8 mouse cellular contexts compared by ENCODE assay signal in the genomic region with DNA sequence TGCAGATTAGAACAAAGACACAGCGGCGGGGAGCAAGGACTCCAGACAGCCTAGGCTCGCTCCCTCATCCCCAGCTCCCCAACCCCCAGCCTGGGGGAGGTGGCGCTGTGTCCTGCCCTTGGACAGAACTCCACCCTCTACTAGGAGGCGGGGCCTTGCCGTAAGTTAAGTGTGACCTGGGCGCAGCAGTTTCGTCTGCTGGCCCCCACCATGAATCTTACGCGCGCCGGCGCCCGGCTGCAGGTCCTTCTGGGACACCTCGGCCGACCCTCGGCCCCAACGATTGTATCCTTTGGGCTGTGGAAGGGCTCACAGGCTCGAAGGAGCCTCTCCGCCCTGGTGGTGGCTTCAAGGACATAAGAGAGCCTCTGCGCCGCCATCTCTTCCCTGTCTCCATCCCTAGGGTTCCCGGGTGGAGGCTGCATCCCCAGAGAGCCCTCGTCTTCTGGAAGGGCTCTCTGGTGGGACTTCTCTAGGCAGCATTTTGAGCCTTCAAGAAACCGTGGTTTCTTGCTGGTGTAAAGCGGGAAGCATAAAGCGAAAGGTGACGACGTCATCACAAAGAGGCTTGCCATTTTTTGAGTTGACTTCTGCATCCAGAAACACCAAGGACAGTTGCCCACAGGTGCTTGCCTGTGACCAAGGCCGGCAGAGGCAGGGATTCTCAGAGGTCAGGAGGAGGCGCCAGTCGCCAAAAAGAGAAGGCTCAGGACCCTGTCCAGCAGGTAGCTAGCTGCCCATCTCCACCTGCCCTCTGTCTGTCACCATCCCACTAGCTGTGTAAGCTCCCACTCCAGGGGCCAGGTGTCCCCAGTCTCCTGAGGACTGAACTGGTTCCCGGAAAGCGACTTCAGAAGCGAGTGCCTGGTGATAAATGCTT. TPM values are rescaled to one million over a fixed set of nuclear protein-coding genes. Genes with fewer than 3 reads are reported as not detected.
A peak's percentile ranks its signal among the peaks of the same experiment; 100 is the strongest.
DNase-seq lines count a peak whose midpoint lies in the region; ATAC-seq and TF ChIP-seq lines count a peak whose summit lies in the region.

A gene (plus strand): TSS at position 160 of the 880 bp plus-strand sequence.

- H3K79me2 ChIP-seq in C2C12 (ENCODE audit: control insufficient read depth, insufficient read depth) = no peaks in the 10 kb centered on the region

- no peaks in the 10 kb centered on the region for H3K79me3 ChIP-seq in C2C12 (ENCODE audit: low read depth)

- H3K36me3 ChIP-seq in C2C12 (ENCODE audit: control insufficient read depth, insufficient read depth) = no peaks in the 10 kb centered on the region
- peaks cover 9% of the 10 kb centered on the region for H3K36me3 ChIP-seq in heart, embryonic 12.5 days
- H3K36me3 ChIP-seq in kidney, embryonic 16.5 days (ENCODE audit: insufficient read depth, low read length) = no peaks in the 10 kb centered on the region

- ATAC-seq in erythroid progenitor cell, adult 5-6 weeks (replicated peaks; ENCODE audit: low FRiP score, poor library complexity, severe bottlenecking) = peak; percentile 96
- peak; percentile 96 for ATAC-seq in heart, embryonic 12.5 days (ENCODE audit: insufficient number of reproducible peaks, low FRiP score)
- peak; percentile 98 for ATAC-seq in kidney, embryonic 16.5 days (ENCODE audit: low FRiP score, low TSS enrichment)

- no peaks in the 10 kb centered on the region for H3K27me3 ChIP-seq in C2C12 (ENCODE audit: control insufficient read depth, insufficient read depth, insufficient read length)
- no peaks in the 10 kb centered on the region for H3K27me3 ChIP-seq in heart, embryonic 12.5 days (replicated peaks)
- H3K27me3 ChIP-seq in kidney, embryonic 16.5 days (ENCODE audit: insufficient read depth, low read length) = no peaks in the 10 kb centered on the region

- peaks cover 3% of the 10 kb centered on the region; the same call in 1 of the 2 replicates for H3K4me1 ChIP-seq in brown adipose tissue, adult 24 weeks (ENCODE audit: control insufficient read depth, insufficient read depth, insufficient read length, low read length)
- peaks cover 5% of the 10 kb centered on the region for H3K4me1 ChIP-seq in heart, embryonic 12.5 days (replicated peaks)
- peaks cover 20% of the 10 kb centered on the region for H3K4me1 ChIP-seq in kidney, embryonic 16.5 days (ENCODE audit: insufficient read depth, low read length)

- peak within 1 kb of the TSS; percentile 94 for H3K27ac ChIP-seq in brown adipose tissue, adult 24 weeks (replicated peaks; ENCODE audit: low read depth, low read length)
- peak within 1 kb of the TSS; percentile 83 for H3K27ac ChIP-seq in heart, embryonic 12.5 days (ENCODE audit: poor library complexity, severe bottlenecking)
- H3K27ac ChIP-seq in kidney, embryonic 16.5 days (ENCODE audit: low read length) = peak within 1 kb of the TSS; percentile 80

- peak within 1 kb of the TSS; percentile 57 for H3ac ChIP-seq in C2C12 (ENCODE audit: control insufficient read depth, insufficient read length, low read depth)

- 6% methylated on average over 35 of the region's 35 CpGs for WGBS in heart, embryonic 12.5 days
- WGBS in kidney, embryonic 16.5 days = 8% methylated on average over 35 of the region's 35 CpGs

- H3K4me3 ChIP-seq in C2C12 (ENCODE audit: insufficient read depth, poor library complexity, severe bottlenecking) = peak within 1 kb of the TSS; percentile 48
- H3K4me3 ChIP-seq in brown adipose tissue, adult 24 weeks (ENCODE audit: insufficient read depth, low read depth, low read length) = peak within 1 kb of the TSS; percentile 96
- H3K4me3 ChIP-seq in heart, embryonic 12.5 days = peak within 1 kb of the TSS; percentile 64
- peak within 1 kb of the TSS; percentile 68 for H3K4me3 ChIP-seq in kidney, embryonic 16.5 days (ENCODE audit: low read length)

- peak; percentile 11 for TF ChIP-seq CTCF in C2C12 (IDR thresholded peaks at IDR 0.05; ENCODE audit: control insufficient read depth, insufficient read depth, insufficient read length)

- peak within 1 kb of the TSS; percentile 73 for H3K9ac ChIP-seq in heart, embryonic 12.5 days
- H3K9ac ChIP-seq in kidney, embryonic 16.5 days (replicated peaks; ENCODE audit: low read length) = peak within 1 kb of the TSS; percentile 88

- H3K9me3 ChIP-seq in heart, embryonic 12.5 days (replicated peaks) = no peaks in the 10 kb centered on the region
- no peaks in the 10 kb centered on the region for H3K9me3 ChIP-seq in kidney, embryonic 16.5 days (ENCODE audit: low read length)

- peak; percentile 89 for DNase-seq in liver
- peak; percentile 23 to 66 for DNase-seq in monocyte, adult 2 months (ENCODE audit: low read depth in 1 of 2, low spot score in 2 of 2)
- peak; percentile 66 to 70 for DNase-seq in spleen, postnatal 14 days (ENCODE audit: low spot score in 2 of 2)

- peak within 1 kb of the TSS; percentile 74 for H3K4me2 ChIP-seq in heart, embryonic 12.5 days
- H3K4me2 ChIP-seq in kidney, embryonic 16.5 days (replicated peaks; ENCODE audit: low read depth, low read length) = peak within 1 kb of the TSS; percentile 88

TF ChIP-seq in C2C12, 6 proteins besides CTCF, POLR2A, EP300 and RAD21:
- TF ChIP-seq MYOG (IDR thresholded peaks at IDR 0.05; ENCODE audit: control insufficient read depth, extremely low read depth, insufficient read length) (no peak), CEBPB (IDR thresholded peaks at IDR 0.05; ENCODE audit: low read depth) (no peak), USF1 (IDR thresholded peaks at IDR 0.05; ENCODE audit: low read depth) (no peak), MYOD1 (IDR thresholded peaks at IDR 0.05; ENCODE audit: control insufficient read depth, insufficient read length, low read depth) (no peak), MAX (IDR thresholded peaks at IDR 0.05) (no peak), FOSL1 (IDR thresholded peaks at IDR 0.05; ENCODE audit: insufficient read depth, low read length, poor library complexity, severe bottlenecking) (no peak)

RNA-seq across cellular contexts. Expression of the gene that starts here (rescaled TPM):
- 5.9 TPM for polyA plus RNA-seq in C2C12 (2012; fragmentation: generic; extraction: Trizol)
- polyA plus RNA-seq in brown adipose tissue, adult 24 weeks (2012; ENCODE audit: insufficient read depth, insufficient read length, missing spikeins) = 975 and 1,033 TPM in 2 replicates
- 20.5 and 29.2 TPM in 2 replicates for total RNA-seq in erythroid progenitor cell, adult 5-6 weeks (2015; ENCODE audit: low replicate concordance)
- 12.1 and 13.2 TPM in 2 replicates for total RNA-seq in erythroid progenitor cell, adult 5-6 weeks (2017; ENCODE audit: low replicate concordance)
- 132 and 140 TPM in 2 replicates for polyA plus RNA-seq in heart, embryonic 12.5 days (2016; fragmentation: Nextera tagmentation; extraction: Ambion mirVana)
- polyA plus RNA-seq in kidney, embryonic 16.5 days (2015; fragmentation: Nextera tagmentation; extraction: Ambion mirVana) = 69.7 and 71.7 TPM in 2 replicates

Comparison
In these comparisons a context has a peak if more than half of its experiments do, and no peak if none do; other contexts are left out.
1. Peak in every context shown above with its lines: DNase-seq, ATAC-seq, H3K4me3 ChIP-seq and H3K27ac ChIP-seq.
2. RNA of the gene that starts here (polyA plus RNA-seq): 975 to 1,033 TPM in brown adipose tissue, adult 24 weeks, 132 to 140 TPM in heart, embryonic 12.5 days and 69.7 to 71.7 TPM in kidney, embryonic 16.5 days; 5.9 TPM in C2C12 (single experiment); every median in the first group is over 10 times any median in the second.